Mouse (Mus musculus): ENCODE data around the gene Ccdc63. TPM values are rescaled to one million over a fixed set of nuclear protein-coding genes. Genes with fewer than 3 reads are reported as not detected.

The Ccdc63 gene
- polyA plus RNA-seq, 1 experiment from 2014 or later, result not detected

DNA sequence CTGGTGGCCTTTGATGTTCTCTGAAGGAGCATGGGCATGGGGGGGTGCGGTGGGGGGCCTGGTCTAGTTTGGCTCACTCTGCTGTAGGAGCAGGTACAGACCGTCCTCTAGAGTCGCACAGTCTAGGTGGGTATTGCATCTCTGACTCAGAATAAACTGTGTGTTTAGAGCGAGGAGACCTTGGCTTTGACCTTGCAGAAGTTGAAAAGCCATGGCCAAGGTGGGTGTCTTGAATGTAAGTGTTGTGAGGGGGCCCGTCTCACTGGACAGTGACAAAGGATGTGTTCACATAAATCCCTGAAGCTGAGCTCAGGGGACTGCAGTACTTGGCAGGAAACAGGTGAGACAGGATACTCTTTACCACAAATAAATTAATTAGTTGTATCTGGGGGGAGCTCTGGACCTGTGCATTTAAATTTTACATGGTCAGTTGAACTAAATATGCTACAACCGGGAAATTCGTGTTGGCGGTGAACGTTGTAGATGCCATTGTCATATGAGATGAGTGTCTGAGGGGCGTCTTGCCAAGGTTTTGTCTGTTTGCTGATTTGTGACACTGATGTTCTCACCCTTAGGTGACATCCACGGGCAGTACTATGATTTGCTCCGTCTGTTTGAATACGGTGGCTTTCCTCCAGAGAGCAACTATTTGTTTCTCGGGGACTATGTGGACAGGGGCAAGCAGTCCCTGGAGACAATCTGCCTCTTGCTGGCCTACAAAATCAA is 27.9 kb upstream of the Ccdc63 start:
- peaks cover 37% of the 10 kb centered on the region for H3K36me3 ChIP-seq (ENCODE audit: control insufficient read depth, insufficient read depth, low read length)
- no peak overlapping the region for H3K9ac ChIP-seq (ENCODE audit: low read length)
- H3K27ac ChIP-seq (ENCODE audit: low read depth, low read length), result no peak overlapping the region
- no peak for DNase-seq (ENCODE audit: low spot score)
- no peak overlapping the region for H3K4me2 ChIP-seq (ENCODE audit: low read depth)
- H3K27me3 ChIP-seq (ENCODE audit: control insufficient read depth, insufficient read depth, low read length), result no peaks in the 10 kb centered on the region
- H3K4me1 ChIP-seq (ENCODE audit: control insufficient read depth, insufficient read depth, low read length), result peaks cover 8% of the 10 kb centered on the region
- H3K4me3 ChIP-seq (ENCODE audit: low read depth, low read length), result no peak overlapping the region
- H3K9me3 ChIP-seq (ENCODE audit: control insufficient read depth, low read length), result no peaks in the 10 kb centered on the region
- WGBS, result 89% methylated on average over 13 of the region's 14 CpGs
- no peak for ATAC-seq (ENCODE audit: insufficient read depth, low FRiP score, low TSS enrichment)

- peaks cover 13% of the 10 kb centered on the region for H3K4me1 ChIP-seq (ENCODE audit: control insufficient read depth, insufficient read depth, low read length)
- H3K9me3 ChIP-seq (ENCODE audit: control insufficient read depth, low read length), result no peaks in the 10 kb centered on the region
- H3K36me3 ChIP-seq (ENCODE audit: control insufficient read depth, insufficient read depth, low read length), result peaks cover 33% of the 10 kb centered on the region
- DNase-seq (ENCODE audit: low spot score) (no peak), ATAC-seq (ENCODE audit: insufficient read depth, low FRiP score, low TSS enrichment) (no peak)
- no peak overlapping the region for H3K4me3 ChIP-seq (ENCODE audit: low read depth, low read length)
- no peak overlapping the region for H3K4me2 ChIP-seq (ENCODE audit: low read depth)
- H3K9ac ChIP-seq (ENCODE audit: low read length), result no peak overlapping the region
- 61% methylated on average over 8 of the region's 8 CpGs for WGBS
- no peaks in the 10 kb centered on the region for H3K27me3 ChIP-seq (ENCODE audit: control insufficient read depth, insufficient read depth, low read length)
- 0 out of 2 replicates have a peak overlapping the region, but pooled peaks have one; percentile 34 for H3K27ac ChIP-seq (ENCODE audit: low read depth, low read length)
Measured at GRCm38 (mm10) chr5:122166636-122167161, 26.1 kb upstream of the Ccdc63 start.

DNA sequence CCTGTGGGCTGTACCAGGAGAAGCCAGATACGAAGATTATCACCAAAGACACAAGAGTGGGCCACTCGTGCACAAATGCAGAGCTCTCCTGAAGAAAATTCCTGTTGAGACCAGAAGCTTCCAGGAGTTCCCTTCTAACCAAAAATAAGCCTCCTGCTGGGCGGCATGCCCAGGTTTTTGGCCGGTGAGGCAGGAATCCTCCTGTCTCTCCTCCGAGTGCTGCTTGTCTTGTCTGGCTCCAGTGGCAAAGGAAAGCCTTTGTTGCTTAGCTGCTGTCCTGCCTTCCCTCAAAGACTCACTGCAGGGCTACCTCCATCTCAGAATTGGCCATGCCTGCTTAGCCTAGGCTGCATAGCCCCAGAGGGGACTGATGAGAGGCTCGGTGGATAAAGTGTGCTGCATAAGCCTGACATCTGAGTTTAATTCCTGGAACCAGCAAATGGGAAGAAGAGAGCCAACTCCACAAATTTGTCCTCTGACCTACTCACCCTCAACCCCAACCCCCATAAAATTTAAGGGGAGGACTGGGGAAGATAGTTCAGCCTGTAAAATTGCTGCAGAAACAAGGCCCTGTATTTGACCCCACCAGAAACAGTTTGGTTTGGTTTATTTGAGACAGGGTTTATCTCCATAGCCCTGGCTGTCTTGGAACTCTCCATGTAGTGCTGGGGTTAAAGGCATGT is 24.8 kb upstream of the Ccdc63 start:
- no peak overlapping the region for H3K9ac ChIP-seq (ENCODE audit: low read length)
- H3K27ac ChIP-seq (ENCODE audit: low read depth, low read length), result no peak overlapping the region
- peaks cover 25% of the 10 kb centered on the region for H3K4me1 ChIP-seq (ENCODE audit: control insufficient read depth, insufficient read depth, low read length)
- peaks cover 21% of the 10 kb centered on the region for H3K36me3 ChIP-seq (ENCODE audit: control insufficient read depth, insufficient read depth, low read length)
- 78% methylated on average over 6 of the region's 6 CpGs for WGBS
- no peak overlapping the region for H3K4me3 ChIP-seq (ENCODE audit: low read depth, low read length)
- ATAC-seq (ENCODE audit: insufficient read depth, low FRiP score, low TSS enrichment), result no peak
- H3K9me3 ChIP-seq (ENCODE audit: control insufficient read depth, low read length), result no peaks in the 10 kb centered on the region
- H3K4me2 ChIP-seq (ENCODE audit: low read depth), result no peak overlapping the region
- H3K27me3 ChIP-seq (ENCODE audit: control insufficient read depth, insufficient read depth, low read length), result no peaks in the 10 kb centered on the region
- no peak for DNase-seq (ENCODE audit: low spot score)

DNA sequence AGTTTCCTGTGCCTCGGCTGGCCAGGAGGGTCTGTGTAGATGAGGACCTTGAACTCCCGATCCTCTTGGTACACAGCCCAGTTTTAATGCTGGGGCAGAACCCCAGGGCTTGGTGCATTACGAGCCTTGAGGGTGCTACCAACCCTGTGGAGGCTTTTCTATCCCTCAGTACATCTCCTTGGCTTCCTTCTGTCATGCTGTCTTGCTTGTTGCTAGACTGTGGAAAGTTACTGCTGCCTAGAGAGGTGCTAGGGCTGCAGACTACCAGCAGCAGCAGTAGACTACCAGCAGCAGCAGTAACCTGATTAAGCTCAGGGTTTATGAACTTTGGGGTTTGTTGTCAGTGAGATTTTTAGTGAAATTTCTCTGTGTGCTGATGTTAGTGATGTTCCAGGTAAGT is 23.4 kb upstream of the Ccdc63 start:
- Histone ChIP-seq H3K4me3 (ENCODE audit: low read depth, low read length) (no peak overlapping the region), H3K9ac (ENCODE audit: low read length) (no peak overlapping the region), H3K4me1 (ENCODE audit: control insufficient read depth, insufficient read depth, low read length) (peaks cover 32% of the 10 kb centered on the region), H3K27me3 (ENCODE audit: control insufficient read depth, insufficient read depth, low read length) (no peaks in the 10 kb centered on the region), H3K4me2 (ENCODE audit: low read depth) (no peak overlapping the region), H3K9me3 (ENCODE audit: control insufficient read depth, low read length) (no peaks in the 10 kb centered on the region), H3K27ac (ENCODE audit: low read depth, low read length) (no peak overlapping the region), H3K36me3 (ENCODE audit: control insufficient read depth, insufficient read depth, low read length) (peaks cover 13% of the 10 kb centered on the region)
- WGBS, result 89% methylated on average over 3 of the region's 3 CpGs
- DNase-seq (ENCODE audit: low spot score), result no peak
- no peak for ATAC-seq (ENCODE audit: insufficient read depth, low FRiP score, low TSS enrichment)

GRCm38 (mm10) chr5:122163194-122163593 is 22.6 kb upstream of the Ccdc63 start:
- Histone ChIP-seq H3K4me1 (ENCODE audit: control insufficient read depth, insufficient read depth, low read length) (peaks cover 32% of the 10 kb centered on the region), H3K27ac (ENCODE audit: low read depth, low read length) (no peak overlapping the region), H3K4me3 (ENCODE audit: low read depth, low read length) (no peak overlapping the region), H3K27me3 (ENCODE audit: control insufficient read depth, insufficient read depth, low read length) (no peaks in the 10 kb centered on the region), H3K4me2 (ENCODE audit: low read depth) (no peak overlapping the region), H3K9me3 (ENCODE audit: control insufficient read depth, low read length) (no peaks in the 10 kb centered on the region), H3K36me3 (ENCODE audit: control insufficient read depth, insufficient read depth, low read length) (peaks cover 8% of the 10 kb centered on the region), H3K9ac (ENCODE audit: low read length) (no peak overlapping the region)
- ATAC-seq (ENCODE audit: insufficient read depth, low FRiP score, low TSS enrichment), result no peak
- DNase-seq (ENCODE audit: low spot score), result no peak
- WGBS, result 68% methylated on average over 6 of the region's 6 CpGs

DNA sequence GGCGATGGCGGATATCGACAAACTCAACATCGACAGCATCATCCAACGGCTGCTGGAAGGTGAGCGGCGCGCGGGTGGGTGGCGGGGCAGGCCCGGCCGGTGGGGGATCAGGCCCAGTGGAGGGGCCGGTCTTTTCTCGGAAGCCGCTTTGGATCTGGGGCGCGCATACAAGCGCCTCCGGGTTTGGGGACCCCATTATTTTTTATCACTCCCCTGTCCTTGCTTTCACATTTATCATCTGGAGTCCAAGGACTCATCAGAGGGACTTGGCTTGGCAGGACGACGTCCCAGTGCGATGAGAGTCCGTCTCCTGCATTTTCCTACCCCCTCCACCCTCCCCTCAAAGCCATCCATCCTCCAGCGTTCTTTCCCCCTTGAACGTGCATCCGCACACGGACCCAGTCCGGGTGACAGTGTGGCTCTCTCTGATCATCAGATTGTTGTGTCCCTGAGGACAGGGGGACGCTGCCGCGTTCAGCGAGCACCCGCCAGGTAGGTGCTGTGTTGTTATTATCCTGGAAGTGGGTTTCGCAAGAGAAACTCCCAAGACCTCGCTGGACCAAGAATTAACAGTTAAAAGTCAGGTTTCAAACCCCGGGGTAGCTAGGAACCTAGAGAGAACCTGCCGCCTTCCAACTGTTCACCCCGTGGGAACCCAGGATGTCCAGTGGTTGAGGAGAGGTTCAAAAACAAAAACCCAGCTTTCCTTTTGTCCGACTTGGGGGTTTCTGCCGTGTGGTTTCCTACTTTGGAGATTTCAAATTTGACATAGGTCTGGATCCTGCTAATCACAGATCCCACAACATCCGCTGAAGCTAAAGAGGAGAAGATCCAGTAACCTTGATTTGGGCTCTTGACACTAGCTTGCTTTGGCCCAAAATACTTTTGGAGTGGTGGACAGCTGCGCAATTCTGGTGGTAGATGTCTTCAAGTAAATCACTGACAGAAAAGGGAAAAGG is 18.2 kb upstream of the Ccdc63 start:
- 0 out of 2 replicates have a peak, but pooled peaks have one; percentile 28 for ATAC-seq (ENCODE audit: insufficient read depth, low FRiP score, low TSS enrichment)
- H3K4me2 ChIP-seq (ENCODE audit: low read depth), result peak overlapping the region; percentile 55
- H3K4me3 ChIP-seq (ENCODE audit: low read depth, low read length), result peak overlapping the region; percentile 99
- no peaks in the 10 kb centered on the region for H3K27me3 ChIP-seq (ENCODE audit: control insufficient read depth, insufficient read depth, low read length)
- H3K27ac ChIP-seq (ENCODE audit: low read depth, low read length), result peak overlapping the region; percentile 57; the same call in 1 of the 2 replicates
- peak; percentile 33 for DNase-seq (ENCODE audit: low spot score)
- H3K4me1 ChIP-seq (ENCODE audit: control insufficient read depth, insufficient read depth, low read length), result peaks cover 30% of the 10 kb centered on the region
- WGBS, result 3% methylated on average over 40 of the region's 42 CpGs
- peaks cover 3% of the 10 kb centered on the region for H3K36me3 ChIP-seq (ENCODE audit: control insufficient read depth, insufficient read depth, low read length)
- H3K9me3 ChIP-seq (ENCODE audit: control insufficient read depth, low read length), result no peaks in the 10 kb centered on the region
- H3K9ac ChIP-seq (ENCODE audit: low read length), result peak overlapping the region; percentile 94

DNA sequence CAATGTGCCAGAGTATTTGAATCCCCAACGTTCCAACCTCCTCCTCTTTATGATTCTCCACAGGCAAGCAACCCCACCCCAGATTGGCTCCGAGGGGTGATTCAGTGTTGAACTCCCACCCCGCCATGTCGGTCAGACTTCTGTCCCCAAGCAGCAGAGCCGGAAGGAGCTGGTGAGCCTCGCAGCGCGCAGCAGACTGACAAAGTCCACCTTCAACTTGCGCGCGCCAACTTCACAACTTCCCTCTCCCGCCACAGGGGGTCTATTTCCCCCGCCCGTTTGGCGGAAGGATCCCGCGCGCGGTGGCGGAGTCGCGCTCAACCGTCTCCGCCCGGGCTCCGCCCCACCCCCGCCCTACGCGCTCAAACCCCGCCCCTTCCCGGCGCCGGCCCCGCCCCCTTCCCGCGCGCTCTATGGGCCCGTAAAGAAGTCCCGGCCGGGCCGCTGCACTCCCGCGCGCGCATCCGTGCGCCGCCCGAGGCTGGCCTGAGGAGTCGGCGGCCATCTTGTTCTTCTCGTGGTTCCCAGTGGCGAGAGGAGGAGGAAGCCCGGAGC is 17.3 kb upstream of the Ccdc63 start, which contains the start of gene Ppp1cc:
Ppp1cc (plus strand) TSS at position 452 of the 555 bp plus-strand sequence.
- H3K9ac ChIP-seq (ENCODE audit: low read length), result peak within 1 kb of the TSS; percentile 94
- no peaks in the 10 kb centered on the region; the same call in 1 of the 2 replicates for H3K36me3 ChIP-seq (ENCODE audit: control insufficient read depth, insufficient read depth, low read length)
- H3K27ac ChIP-seq (ENCODE audit: low read depth, low read length), result peak within 1 kb of the TSS; percentile 57; the same call in 1 of the 2 replicates
- DNase-seq (ENCODE audit: low spot score) (peak; percentile 96), ATAC-seq (ENCODE audit: insufficient read depth, low FRiP score, low TSS enrichment) (peak; percentile 90)
- peak within 1 kb of the TSS; percentile 99 for H3K4me3 ChIP-seq (ENCODE audit: low read depth, low read length)
- WGBS, result under 1% methylated on average over 48 of the region's 54 CpGs
- H3K27me3 ChIP-seq (ENCODE audit: control insufficient read depth, insufficient read depth, low read length), result no peaks in the 10 kb centered on the region
- H3K4me2 ChIP-seq (ENCODE audit: low read depth), result peak within 1 kb of the TSS; percentile 58
- peaks cover 28% of the 10 kb centered on the region for H3K4me1 ChIP-seq (ENCODE audit: control insufficient read depth, insufficient read depth, low read length)
- no peaks in the 10 kb centered on the region for H3K9me3 ChIP-seq (ENCODE audit: control insufficient read depth, low read length)

GRCm38 (mm10) chr5:122156486-122156885 is 15.9 kb upstream of the Ccdc63 start:
- no peaks in the 10 kb centered on the region for H3K9me3 ChIP-seq (ENCODE audit: control insufficient read depth, low read length)
- no peak overlapping the region for H3K4me3 ChIP-seq (ENCODE audit: low read depth, low read length)
- WGBS, result 60% methylated on average over 2 of the region's 2 CpGs
- no peak for ATAC-seq (ENCODE audit: insufficient read depth, low FRiP score, low TSS enrichment)
- H3K27ac ChIP-seq (ENCODE audit: low read depth, low read length), result no peak overlapping the region
- H3K9ac ChIP-seq (ENCODE audit: low read length), result no peak overlapping the region
- no peak for DNase-seq (ENCODE audit: low spot score)
- H3K4me1 ChIP-seq (ENCODE audit: control insufficient read depth, insufficient read depth, low read length), result peaks cover 23% of the 10 kb centered on the region
- no peaks in the 10 kb centered on the region for H3K36me3 ChIP-seq (ENCODE audit: control insufficient read depth, insufficient read depth, low read length)
- no peaks in the 10 kb centered on the region for H3K27me3 ChIP-seq (ENCODE audit: control insufficient read depth, insufficient read depth, low read length)
- no peak overlapping the region for H3K4me2 ChIP-seq (ENCODE audit: low read depth)

Measured in neural tube, embryonic 11.5 days (tissue).